Mouse (Mus musculus) midbrain, embryonic 15.5 days (tissue): ENCODE measurements around the gene Naip6. TPM values are rescaled to one million over a fixed set of nuclear protein-coding genes. Genes with fewer than 3 reads are reported as not detected.
"Not testable (repeated sequence)": the region's sequence is repeated elsewhere in the genome, so short reads cannot be mapped to it uniquely, and the experiment has no call there.

ENCODE experiments used
- ATAC-seq: fragments of 200-750 bp; cut with Nextera tagmentation; replicated peaks from 2 replicates; pipeline ENCODE4 v1.8.0; 2017; ENCODE audit warnings: moderate TSS enrichment
- H3K27ac ChIP-seq: fragments of 300-500 bp; sonication (generic); 2 replicates; pipeline ENCODE4 v1.5.1; 2015; ENCODE audit warnings: mild to moderate bottlenecking, inconsistent platforms
- H3K27me3 ChIP-seq: fragments of 300-500 bp; sonication (generic); replicated peaks from 2 replicates; pipeline ENCODE4 v1.6.1; 2015; ENCODE audit warnings: inconsistent platforms
- H3K36me3 ChIP-seq: fragments of 300-500 bp; sonication (generic); replicated peaks from 2 replicates; pipeline ENCODE4 v1.6.1; 2015; ENCODE audit warnings: inconsistent platforms
- H3K4me1 ChIP-seq: fragments of 300-500 bp; sonication (generic); 2 replicates; pipeline ENCODE4 v1.6.1; 2015; ENCODE audit warnings: inconsistent platforms
- H3K4me2 ChIP-seq: fragments of 300-500 bp; sonication (generic); 2 replicates; pipeline ENCODE4 v1.6.1; 2015; ENCODE audit warnings: inconsistent platforms, mild to moderate bottlenecking, moderate library complexity
- H3K4me3 ChIP-seq: fragments of 300-500 bp; sonication (generic); 2 replicates; pipeline ENCODE4 v1.5.1; 2015; ENCODE audit warnings: mild to moderate bottlenecking, inconsistent platforms
- H3K9ac ChIP-seq: fragments of 300-500 bp; sonication (generic); 2 replicates; pipeline ENCODE4 v1.6.1; 2015; ENCODE audit warnings: mild to moderate bottlenecking, inconsistent platforms
- H3K9me3 ChIP-seq: fragments of 300-500 bp; sonication (generic); 2 replicates; pipeline ENCODE4 v1.6.1; 2016; ENCODE audit warnings: inconsistent platforms
- WGBS: fragments of 180-500 bp; shearing (Covaris S2); methylation state at CpG from one replicate; pipeline ENCODE4 v1.1.7; 2015; ENCODE audit warnings: mixed read lengths; 5-methylcytosine and 5-hydroxymethylcytosine counted together
- polyA plus RNA-seq: library from polyadenylated mRNA; unstranded; fragments of >200 nt; fragmentation: Nextera tagmentation; extraction: Ambion mirVana; gene quantifications from 2 replicates; pipeline ENCODE4 v1.2.1, GENCODE M21; 2015

Gene Naip6
- polyA plus RNA-seq, 1 experiment from 2014 or later: not detected

GRCm38 (mm10) chr13:100246896-100247519 is 70.5 kb downstream of the Naip6 start:
- not testable (repeated sequence) for H3K9ac ChIP-seq, ATAC-seq, H3K4me2 ChIP-seq, H3K27me3 ChIP-seq, H3K4me1 ChIP-seq, H3K36me3 ChIP-seq, H3K9me3 ChIP-seq, H3K4me3 ChIP-seq, H3K27ac ChIP-seq
- WGBS: 83% methylated on average over 5 of the region's 5 CpGs

GRCm38 (mm10) chr13:100246223-100246622 is 71.3 kb downstream of the Naip6 start, which contains the start of gene Naip5:
Gene Naip5 (minus strand): TSS chr13:100246323.
- not testable (repeated sequence) for H3K4me1 ChIP-seq, H3K36me3 ChIP-seq
- 80% methylated on average over 4 of the region's 4 CpGs for WGBS

GRCm38 (mm10) chr13:100243702-100244101 is 73.8 kb downstream of the Naip6 start:
- H3K4me2 ChIP-seq: no peak overlapping the region
- H3K9ac ChIP-seq: no peak overlapping the region
- H3K27ac ChIP-seq: no peak overlapping the region
- no peaks in the 10 kb centered on the region for H3K9me3 ChIP-seq
- no peak overlapping the region for H3K4me3 ChIP-seq
- no peak for ATAC-seq
- no peaks in the 10 kb centered on the region for H3K27me3 ChIP-seq
- no peaks in the 10 kb centered on the region for H3K4me1 ChIP-seq
- no peaks in the 10 kb centered on the region for H3K36me3 ChIP-seq

More at GRCm38 (mm10) chr13:100246223-100246622, 71.3 kb downstream of the Naip6 start, which contains the start of gene Naip5:
- H3K27ac ChIP-seq, H3K4me2 ChIP-seq, H3K9ac ChIP-seq, H3K27me3 ChIP-seq, H3K4me3 ChIP-seq, ATAC-seq, H3K9me3 ChIP-seq: not testable (repeated sequence)

Other genes with a start within 250 kb of the Naip6 start
- 26.5 and 29.1 TPM in 2 replicates for gene Bdp1, start 213.6 kb downstream of the Naip6 start, polyA plus RNA-seq
- gene Serf1, start 209.7 kb downstream of the Naip6 start, polyA plus RNA-seq: 359 and 394 TPM in 2 replicates
- 45.5 and 47.0 TPM in 2 replicates for gene Smn1, start 192.8 kb downstream of the Naip6 start, polyA plus RNA-seq
- gene Naip2, start 115.6 kb downstream of the Naip6 start, polyA plus RNA-seq: 0.04 TPM in 1 of 2 replicates, not detected in the other
- gene Naip5, start 71.4 kb downstream of the Naip6 start, polyA plus RNA-seq: 0.09 and 0.10 TPM in 2 replicates
- 0.10 TPM in 1 of 2 replicates, not detected in the other for gene Naip1, start 135.2 kb upstream of the Naip6 start, polyA plus RNA-seq
- 69.9 and 70.9 TPM in 2 replicates for gene Gtf2h2, start 174.9 kb upstream of the Naip6 start, polyA plus RNA-seq
- gene Ocln, start 235.0 kb upstream of the Naip6 start, polyA plus RNA-seq: 7.4 and 8.6 TPM in 2 replicates